Mouse (Mus musculus) brain, embryonic 14.5 days (tissue): ENCODE measurements around the gene Trim7.

Source experiments
- CTCF ChIP-seq: fragments of 200-500 bp; IDR thresholded peaks from 2 replicates; pipeline ENCODE4 v1.5.1; 2012; ENCODE audit warnings: inconsistent platforms, mild to moderate bottlenecking, moderate library complexity, borderline replicate concordance; ENCODE audit not compliant: insufficient read depth, insufficient read length; ENCODE audit errors: extremely low read depth
- POLR2A ChIP-seq: fragments of 200-500 bp; IDR thresholded peaks from 2 replicates; pipeline ENCODE4 v1.6.1; 2012; ENCODE audit warnings: mild to moderate bottlenecking, inconsistent platforms, borderline replicate concordance; ENCODE audit not compliant: poor library complexity, insufficient read depth, insufficient read length, severe bottlenecking; ENCODE audit errors: extremely low read depth

- TF ChIP-seq CTCF, result no peak
- no peak for TF ChIP-seq POLR2A
Observed at GRCm38 (mm10) chr11:48835923-48836322, 10.0 kb downstream of the Trim7 start.
